Mouse (Mus musculus) cerebellum, adult 9-11 months (tissue): ENCODE measurements around the gene Morc4.

Experiments
- DNase-seq: peaks from one replicate; pipeline ENCODE4 v3.0.0; 2022

Morc4 gene

DNA sequence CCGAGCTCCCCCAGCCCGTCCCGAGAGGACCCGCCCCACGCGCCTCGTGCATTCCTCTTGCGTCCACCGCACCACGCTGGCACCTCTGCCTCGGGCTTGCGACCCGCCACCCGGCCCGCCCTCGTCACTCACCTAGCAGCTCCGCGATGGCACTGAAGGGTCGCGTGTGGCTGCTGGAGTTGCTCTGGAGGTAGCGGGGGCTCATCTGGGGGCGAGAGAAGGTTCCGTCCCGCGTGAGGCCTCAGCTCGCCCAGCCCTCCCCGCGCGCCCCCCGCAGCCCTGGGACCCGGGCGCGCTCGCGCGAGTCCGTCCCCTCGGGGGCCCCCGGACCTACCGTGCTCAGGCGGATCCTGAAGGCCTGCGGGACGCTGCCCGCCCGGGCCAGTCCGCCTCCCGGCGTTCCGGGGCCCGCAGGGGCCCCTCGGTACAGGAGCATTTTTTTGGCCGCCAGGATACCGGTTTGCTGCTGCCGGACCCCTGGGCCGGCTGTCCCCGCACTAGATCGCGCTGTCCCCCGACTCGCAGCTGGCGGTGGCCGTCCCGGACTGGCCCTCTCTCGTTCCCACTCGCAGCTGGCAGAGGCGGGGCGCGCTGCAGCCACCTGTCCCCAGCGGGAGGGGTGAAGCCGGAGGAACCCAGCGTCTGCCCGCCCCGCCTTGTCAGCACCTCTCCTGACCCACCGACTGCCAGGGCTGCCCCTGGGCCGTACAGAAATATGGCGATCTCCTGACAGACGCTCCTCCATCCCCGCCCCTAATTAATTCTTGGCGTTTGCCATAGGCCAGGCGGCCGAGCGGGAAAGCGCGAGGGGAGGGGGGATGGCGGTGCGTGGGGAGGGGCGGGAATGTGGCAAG, at the start of gene Morc4:
Gene Morc4, minus strand, starts transcription at position 740 of the 854 bp plus-strand sequence.
- peak; percentile 72 for DNase-seq

DNA sequence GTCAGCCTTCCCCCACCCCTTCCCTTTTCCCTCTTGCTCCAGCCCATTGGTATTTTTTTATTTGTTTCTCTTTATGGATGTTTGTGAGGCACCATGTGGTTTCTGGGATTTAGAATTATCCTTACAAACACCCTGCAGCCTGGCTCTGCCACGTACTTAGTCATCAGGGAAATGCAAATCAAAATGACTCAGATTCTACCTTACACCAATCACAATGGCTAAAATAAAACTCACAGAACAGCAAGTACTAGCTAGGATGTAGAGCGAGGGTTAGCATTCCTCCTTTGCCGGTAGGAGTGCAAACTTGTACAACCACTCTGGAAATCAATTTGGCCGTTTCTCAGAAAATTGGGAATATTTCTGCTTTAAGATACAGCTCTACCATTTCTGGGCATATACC, 49.1 kb upstream of the Morc4 start:
- no peak for DNase-seq

DNA sequence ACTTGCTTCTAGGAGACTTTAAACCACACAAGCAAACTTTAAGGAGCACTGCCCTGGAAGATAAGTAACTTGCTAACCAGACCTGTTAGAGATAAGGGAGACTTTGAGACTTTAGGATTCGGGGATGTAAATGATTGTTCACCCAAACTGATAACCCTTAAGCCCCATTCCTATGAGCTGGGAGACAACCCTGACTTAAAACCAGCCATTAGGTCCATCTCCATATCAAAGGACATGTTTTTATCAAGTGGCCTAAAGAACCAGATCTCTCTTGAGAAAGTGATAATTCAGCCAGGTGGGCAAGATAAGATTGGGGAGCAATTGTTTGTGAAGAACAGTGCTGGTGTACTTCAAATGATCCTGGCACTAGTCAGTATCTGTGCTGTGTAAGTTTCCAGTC, 19.9 kb upstream of the Morc4 start:
- no peak for DNase-seq

DNA sequence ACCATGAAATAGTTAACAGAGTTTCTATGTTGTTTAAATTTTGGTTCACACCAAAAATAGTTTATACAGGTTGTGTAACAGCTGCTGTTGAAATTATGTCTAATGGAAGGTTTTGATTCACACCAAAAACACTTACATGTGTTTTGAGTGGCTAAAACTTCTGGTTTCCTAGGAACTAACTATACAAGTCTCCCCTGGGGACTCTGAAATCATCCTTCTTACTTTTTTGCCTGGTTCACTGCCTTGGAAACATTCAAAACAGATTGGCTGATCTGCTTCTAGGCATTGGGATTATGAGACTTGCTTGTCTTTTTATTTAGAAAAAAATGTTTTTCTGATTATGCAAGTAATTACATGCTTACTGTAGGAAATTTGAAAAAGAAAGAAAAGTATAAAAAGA, 11.7 kb upstream of the Morc4 start:
- DNase-seq, result no peak

DNA sequence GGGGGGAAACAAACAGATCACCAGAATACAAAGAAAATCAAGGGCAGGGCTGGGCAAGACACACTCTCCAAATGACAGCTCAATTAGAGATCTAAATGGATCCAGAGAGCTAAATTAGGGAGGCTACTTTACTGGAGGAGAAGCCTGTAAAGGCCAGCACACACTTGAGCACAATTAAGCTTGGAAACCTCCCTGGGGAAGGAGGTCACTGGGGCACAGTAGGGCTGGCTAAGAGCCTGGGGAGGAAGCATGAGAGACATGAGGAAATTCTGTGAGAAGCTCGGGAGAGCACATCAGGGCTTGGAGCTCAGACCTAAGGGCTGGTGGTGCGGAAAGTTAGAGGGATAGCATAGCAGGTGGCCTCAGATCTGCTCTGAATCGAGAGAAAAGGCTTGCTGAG, 6.5 kb upstream of the Morc4 start:
- DNase-seq, result no peak

DNA sequence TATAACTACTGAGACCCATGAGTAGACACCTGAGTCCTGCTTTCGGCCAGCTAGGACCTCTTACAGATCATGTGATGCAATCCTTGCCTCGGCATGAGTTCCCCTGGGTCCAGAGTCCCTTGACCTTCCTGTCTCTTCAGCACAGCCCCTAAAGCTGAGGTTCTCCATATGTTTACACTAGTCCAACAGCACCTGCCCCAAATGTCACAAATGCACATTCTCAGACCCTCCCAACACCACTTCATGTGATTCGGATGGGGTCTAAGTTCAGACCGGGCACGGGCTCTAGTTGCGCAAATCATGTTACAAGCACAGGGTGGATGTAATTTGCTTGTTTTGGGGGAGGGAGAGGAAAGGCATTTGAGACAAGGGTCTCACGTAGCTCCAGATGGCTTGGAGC, 5.6 kb upstream of the Morc4 start:
- no peak for DNase-seq

DNA sequence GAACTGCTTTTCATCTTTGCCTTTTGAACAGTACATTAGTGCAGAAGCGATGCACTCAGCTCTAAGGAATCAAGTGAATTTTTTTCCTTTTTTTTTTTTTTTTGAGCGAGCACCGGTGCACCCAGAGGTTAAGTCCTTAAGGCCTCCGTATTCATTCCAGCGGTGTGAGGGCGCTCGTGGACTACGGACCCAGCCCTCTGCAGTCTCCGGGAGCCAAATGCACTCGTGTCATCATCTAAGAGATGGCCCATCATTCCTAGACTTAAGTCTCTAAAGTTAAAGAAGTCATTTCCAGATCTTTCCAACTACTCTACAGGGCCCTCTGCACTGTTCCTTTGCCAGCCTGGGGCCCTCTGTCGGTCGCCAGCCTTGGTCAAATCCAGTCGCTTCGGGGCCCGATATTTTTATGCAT, 1.2 kb downstream of the Morc4 start:
- peak; percentile 4 for DNase-seq

DNA sequence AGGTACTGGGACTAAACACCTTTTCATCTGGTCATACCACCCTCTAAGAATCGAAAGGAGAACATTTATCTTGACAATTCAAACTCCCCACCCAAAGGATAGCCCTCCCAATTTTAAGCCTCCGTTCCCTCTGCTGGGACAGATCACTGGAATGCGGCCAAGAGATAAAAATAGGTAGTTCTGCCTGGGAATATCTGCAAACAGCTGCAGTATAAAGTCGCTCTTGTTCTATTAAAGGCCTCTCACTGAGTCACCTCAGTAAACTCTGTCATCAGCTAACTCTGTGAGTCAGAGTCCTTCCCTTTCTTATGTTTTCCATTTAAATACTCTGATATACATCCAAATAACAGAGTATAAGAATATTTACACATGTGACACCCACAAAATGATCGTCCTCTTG, 12.1 kb downstream of the Morc4 start:
- DNase-seq, result no peak

DNA sequence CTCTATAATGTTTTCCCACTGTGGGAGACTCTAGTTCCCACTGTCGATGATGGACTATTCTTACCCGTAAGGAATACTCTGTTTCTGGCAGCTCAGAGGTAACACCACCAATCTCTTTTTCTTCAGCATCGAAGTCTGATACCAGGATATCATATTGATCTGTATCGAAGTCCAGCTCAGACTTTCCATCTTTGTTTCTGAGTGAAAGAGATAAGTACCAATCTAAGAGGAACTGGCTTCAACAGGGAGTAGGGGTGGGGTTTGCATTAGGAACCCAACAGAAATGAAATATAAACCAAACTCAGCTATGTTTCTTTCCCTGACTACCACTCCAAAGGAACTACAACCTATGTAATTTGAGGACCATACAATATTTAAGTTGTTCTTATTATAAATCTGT, 16.7 kb downstream of the Morc4 start:
- DNase-seq, result no peak

DNA sequence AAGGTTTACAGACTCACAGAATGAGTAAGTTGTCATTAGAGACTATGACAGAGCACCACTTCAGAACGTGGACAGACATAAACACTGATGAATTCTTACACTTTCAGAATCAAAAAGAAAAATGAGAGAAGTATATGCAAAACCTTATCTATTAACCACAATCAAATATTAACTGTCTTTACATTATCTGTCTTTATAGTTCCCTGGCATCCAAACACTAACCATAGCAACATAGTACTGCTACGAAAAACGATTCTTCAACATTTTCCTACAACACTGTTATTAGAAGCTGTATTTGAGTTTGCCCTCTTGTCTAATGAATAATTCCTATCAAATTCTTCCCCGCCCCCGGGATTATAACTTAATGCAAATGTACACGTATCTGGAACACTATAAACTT, 30.4 kb downstream of the Morc4 start:
- no peak for DNase-seq

DNA sequence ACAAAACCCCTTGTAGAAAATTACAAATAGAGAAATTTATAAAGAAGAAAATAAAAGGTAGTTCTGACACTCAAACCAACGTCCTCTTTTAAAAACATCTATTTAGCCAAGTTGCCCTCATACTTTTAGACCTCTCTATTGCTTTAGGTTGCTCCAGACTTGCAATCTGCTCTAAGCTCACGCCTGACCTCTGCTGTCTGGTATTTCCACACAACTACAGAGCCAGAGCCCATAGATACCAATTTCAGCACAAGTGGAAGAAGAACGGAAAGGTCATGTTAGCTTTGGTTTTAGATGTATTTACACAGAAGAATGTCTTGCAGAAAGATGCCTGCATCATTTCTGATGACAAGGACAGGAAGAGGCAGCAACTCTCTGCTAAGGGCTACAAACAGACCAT, 32.4 kb downstream of the Morc4 start:
- no peak for DNase-seq

DNA sequence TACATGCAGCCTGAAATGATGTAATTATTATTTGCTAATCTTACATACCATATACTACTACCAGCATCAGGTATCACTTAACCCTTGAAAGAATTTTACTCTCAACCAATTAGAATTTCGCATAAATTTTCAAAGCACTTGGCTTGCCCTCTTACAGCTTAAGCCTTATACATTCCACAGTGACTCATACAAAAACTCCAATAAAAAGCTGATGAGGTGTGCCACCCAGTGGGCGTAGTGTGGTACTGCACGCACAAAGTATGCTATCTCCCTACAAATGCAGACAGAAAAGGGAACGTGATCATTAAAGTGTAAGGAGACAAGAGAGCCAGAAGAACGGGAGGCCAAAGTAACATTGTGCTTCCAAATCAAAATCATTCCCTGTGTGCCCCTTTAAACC, 39.0 kb downstream of the Morc4 start:
- peak; percentile 25 for DNase-seq

DNA sequence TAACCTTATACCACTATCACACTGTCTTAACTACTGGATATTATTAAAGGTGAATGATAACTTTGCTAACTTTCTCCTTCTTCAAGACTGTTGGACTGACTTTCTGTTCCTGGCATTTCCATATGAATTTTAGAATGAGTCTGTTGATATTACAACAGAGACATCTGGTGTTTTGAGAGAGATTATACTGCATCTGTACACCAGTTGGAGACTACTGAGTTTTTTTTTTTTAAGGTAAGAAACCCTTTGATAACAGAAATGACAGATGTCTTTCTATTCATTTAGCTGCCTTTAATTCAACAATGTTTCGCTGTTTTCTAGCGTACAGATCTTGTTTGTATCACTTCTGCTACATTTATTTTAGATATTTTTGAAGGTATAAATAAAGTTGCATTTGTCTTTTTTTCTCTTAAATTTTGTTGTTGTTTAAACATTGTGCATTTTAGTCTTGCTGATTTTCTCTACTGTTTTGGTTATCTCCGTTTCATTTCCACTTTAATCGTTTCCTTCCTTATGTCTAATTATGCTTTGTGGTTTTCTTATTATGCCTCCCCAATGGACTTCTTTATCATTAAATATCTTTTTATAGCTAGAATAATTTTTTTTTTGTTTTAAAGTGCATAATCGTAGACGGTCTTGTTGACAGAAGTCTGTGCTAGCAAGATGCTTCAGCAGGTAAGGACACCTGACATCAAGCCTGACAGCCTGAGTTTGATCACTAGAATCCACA, 42.9 kb downstream of the Morc4 start:
- no peak for DNase-seq

DNA sequence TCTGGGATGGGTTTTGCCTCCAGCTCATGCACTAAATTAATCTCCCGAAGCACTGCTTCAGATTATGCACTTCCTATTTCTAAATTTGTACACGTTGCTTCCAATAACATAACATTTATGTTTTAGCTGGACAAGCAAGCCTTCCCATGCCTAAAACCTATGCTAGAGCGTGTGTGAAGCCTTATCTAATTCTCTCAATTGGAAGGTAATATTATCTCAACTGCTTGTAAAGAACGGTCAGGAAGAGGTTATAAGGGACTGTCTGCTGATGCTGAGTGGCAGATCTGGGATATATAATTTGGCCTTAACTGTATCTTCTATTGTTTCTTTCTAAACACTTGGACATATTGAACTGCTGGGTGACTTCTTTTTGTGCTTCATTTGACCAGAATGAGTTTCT, 44.6 kb downstream of the Morc4 start:
- DNase-seq, result no peak

DNA sequence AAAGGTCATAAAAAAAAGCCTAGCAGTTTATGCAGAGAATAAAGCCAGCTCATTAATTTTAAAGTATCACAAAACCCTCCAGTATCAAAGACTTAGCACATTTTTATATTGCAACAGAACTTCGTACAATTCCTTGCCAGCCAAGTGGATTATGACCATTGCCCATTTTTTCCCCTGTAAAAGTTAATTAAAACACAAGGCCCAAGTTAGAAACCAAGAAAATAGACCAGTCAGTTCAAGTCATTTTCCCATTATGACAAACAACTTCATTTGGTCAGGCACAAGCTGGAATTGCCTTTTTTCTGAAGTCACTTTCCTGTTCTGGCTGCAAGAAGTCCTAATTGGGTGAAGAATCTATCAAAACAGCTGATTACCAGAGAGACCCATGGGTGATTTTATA, 46.1 kb downstream of the Morc4 start:
- no peak for DNase-seq

DNA sequence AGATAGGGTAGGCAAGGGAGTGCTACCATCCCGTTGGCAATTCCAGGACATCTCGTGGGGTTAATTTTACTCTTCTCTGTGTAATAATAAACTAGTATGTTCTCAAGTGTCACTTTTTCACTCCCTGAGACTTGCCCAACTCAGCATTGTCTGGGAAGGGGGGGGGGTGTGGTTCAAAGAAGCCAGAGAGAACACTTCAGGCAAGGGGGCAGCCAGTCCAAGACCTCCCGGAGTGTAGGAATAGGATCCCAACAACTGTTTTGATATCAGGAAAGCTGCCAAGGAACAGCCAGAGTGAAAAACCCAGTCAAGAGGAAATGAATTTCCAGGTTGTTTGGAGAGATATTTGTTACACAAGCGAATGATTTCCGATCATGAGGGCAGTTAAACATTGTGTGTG, 56.3 kb downstream of the Morc4 start:
- DNase-seq, result no peak

DNA sequence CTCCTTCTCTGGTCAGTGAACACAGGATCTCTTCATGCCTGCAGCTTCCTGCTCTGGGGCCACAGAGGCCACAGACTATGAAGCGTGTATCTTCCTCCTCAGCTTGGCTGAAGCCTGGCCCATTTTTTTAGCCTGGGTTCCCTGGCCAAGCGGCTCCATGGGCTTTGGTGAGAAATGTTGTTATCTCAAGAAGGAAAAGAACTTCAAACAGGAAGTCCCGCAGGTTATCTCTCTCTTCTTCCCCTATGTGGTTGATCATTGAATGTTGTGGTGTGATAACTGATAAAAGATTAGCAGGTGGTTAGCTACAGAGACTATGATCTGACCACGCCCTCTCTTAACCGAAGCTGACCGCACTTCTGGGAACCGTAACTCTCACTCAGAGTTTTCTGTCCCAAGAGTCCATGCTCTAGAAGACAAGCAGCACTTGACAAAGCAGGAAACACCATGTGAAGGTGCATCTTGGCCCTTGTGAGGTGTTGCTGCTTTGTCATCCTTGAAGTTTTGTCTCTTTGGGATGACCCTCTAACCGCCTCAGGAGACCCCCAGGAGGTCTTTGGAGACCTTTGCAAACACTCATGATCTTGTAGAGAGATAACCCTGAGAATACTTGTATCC, 57.4 kb downstream of the Morc4 start:
- DNase-seq, result no peak

DNA sequence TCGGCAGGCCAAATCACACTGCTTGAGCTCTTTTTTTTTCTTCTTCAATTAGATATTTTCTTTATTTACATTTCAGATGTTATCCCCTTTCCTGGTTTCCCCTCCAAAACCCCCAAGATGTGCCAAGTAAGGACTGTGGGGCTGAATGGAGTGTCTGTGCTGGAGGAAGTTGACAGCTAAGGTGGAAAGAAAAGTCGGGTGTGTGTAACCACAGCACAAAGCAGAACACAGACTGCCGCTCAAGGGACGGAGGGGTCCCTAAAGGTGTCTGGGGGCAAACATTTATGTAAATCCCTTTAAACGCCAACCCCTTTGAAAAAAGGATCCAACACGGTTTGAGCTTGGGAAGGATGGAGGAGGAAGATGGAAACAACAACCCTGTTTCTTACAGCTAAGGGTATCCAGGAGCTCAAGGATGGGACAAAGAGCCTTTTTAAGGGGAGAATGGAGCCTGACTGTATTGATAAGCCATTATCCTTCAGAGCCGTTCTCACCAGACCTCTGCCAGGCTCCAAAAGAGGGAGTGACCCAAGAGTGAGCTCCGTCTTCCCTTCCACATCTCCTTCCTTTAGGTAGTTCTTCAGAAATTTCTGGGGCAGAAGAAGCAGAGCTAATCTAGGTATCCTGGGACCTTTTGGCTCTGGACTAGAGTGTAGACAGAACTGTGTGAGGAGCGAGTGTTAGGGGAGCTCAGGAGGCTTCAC, 58.0 kb downstream of the Morc4 start:
- DNase-seq, result no peak

DNA sequence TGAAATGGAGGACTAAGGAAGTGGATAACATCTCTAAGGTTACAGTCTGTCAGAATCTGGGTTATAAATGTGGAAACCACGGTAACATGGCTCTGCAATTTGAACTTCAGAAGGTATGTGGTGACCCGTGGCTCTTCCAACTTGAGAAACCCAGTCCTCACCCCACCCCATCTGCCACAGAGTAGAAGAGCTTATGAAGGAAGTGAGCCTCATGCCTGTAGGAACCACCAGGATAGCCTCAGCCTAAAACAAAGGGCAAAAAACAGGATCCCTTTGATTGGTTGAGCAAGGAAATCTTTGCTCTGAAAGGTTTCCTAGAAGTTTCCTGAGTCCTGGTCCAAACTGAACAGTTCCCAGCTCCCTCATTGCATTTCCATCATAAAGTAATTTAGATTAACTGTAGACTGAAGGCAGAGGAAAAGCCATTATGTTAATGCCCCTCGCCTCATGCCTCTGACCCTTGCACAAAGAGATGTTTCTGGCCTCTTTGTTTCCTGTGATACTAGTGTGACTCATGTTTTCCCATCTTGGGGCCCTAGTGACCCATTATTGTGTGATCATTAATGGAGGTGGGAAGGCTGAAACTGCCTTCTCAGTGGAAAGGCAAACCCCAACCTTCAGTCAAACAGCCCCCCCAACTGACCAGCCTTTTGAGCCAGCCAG, 58.7 kb downstream of the Morc4 start:
- no peak for DNase-seq

DNA sequence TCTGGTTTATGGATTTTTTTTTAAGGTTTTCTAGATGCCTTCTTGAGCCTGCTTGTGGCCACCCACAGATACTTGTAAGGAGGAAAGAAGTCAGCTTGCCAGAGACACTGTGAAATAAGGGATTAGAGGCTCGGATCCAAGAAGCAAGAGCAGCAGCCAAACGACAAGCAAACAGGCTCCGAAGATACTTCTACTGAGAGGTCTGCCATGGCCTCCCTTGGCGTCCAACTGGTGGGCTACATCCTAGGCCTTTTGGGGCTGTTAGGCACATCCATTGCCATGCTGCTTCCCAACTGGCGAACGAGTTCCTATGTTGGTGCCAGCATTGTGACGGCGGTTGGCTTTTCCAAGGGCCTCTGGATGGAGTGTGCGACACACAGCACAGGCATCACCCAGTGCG, 63.0 kb downstream of the Morc4 start:
- peak; percentile 67 for DNase-seq

DNA sequence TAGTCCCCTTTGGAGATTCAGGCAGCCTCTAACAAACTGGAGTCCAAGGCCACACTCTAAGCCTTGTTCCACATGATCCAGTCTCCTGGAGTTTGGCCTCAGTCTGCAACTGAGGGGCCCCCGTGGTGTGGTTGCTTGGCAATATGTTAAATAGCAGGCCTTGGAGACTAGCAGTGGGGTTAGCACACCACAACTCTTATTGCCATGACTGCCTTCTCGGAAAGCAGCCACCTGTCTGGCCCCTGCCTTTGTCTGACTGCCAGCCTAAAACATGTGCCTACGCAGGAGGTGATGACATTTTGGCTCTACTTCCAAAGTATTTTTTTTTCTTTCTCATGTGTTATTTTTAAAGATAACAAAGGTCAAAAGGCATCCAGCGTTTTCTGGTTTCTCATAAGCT, 63.4 kb downstream of the Morc4 start:
- DNase-seq, result peak; percentile 73

DNA sequence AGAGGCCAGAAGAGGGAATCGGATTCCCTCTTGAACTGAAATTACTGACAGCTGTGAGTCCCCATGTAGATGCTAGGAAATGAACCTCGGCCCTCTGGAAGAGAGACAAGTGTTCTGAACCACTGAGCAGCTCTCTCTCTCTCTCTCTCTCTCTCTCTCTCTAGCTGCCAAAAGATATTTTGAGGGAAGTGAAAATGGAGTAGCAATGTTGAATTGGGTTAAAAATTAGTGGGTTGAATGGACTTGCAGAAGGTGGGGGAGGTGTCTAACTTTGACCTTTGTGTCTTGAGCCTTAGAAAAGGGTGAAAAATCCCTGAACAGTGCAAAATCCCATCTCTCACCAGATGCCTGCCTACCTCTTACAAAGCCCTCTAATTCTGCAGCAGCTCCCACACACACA, 64.1 kb downstream of the Morc4 start:
- no peak for DNase-seq

DNA sequence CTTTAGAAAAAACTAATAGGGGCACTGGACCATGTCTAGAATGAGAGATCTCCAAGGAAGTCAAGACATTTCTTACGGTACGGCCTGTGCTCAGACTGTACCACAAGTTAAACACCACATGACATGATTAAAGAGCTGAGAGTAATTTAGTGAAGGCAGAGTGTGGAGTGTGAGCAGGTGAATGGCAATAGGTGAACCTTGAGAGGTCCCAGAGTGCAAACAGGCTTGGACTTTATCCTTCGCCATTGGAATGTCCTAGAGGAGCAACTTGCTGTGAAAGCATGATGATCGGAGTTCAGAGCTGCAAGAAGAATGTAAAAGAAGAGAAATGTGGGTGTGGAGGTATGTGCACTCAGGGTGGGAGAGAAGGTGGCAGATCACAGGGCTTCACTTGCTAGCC, 65.6 kb downstream of the Morc4 start:
- no peak for DNase-seq
